Mouse (Mus musculus) CH12.LX (cell line): ENCODE measurements around the gene Asl. TPM values are rescaled to one million over a fixed set of nuclear protein-coding genes. Genes with fewer than 3 reads are reported as not detected.

Source experiments
- DNase-seq: peaks from one replicate; pipeline ENCODE4 v3.0.0-alpha.2; 2013; ENCODE audit errors: extremely low read depth
- H3K27ac ChIP-seq: 2 replicates; pipeline ENCODE4 v1.5.1; 2012; ENCODE audit warnings: low read depth, mild to moderate bottlenecking, control low read depth, moderate library complexity; ENCODE audit not compliant: insufficient read depth
- H3K27me3 ChIP-seq: replicated peaks from 2 replicates; pipeline ENCODE3; 2012; ENCODE audit warnings: inconsistent platforms
- H3K36me3 ChIP-seq, 2 experiments: replicated peaks in 1 of 2; 2 replicates each; pipeline versions ENCODE3 to v1.6.1; 2012; ENCODE audit warnings: inconsistent platforms in 1 of 2, low read length in 1 of 2, mild to moderate bottlenecking in 1 of 2, mixed read lengths in 1 of 2, moderate library complexity in 1 of 2; ENCODE audit not compliant: control insufficient read depth in 1 of 2, insufficient read depth in 1 of 2
- H3K4me1 ChIP-seq, 2 experiments: 2 replicates each; pipeline ENCODE4 v1.6.1; 2012; ENCODE audit warnings: inconsistent platforms in 1 of 2, moderate library complexity in 1 of 2; ENCODE audit not compliant: insufficient read depth in 2 of 2, control insufficient read depth in 1 of 2
- H3K4me2 ChIP-seq: 2 replicates; pipeline ENCODE4 v1.6.1; 2012; ENCODE audit warnings: low read depth, mild to moderate bottlenecking, control low read depth; ENCODE audit not compliant: poor library complexity, insufficient read depth, severe bottlenecking
- H3K4me3 ChIP-seq, 3 experiments: fragments of 150-350 bp in 1 of 3; sonication (generic) in 1 of 3; replicated peaks in 1 of 3; 2 replicates each; pipeline versions ENCODE3 to v1.5.1; 2011 to 2012; ENCODE audit warnings: low read depth in 2 of 3, low read length in 2 of 3, mild to moderate bottlenecking in 2 of 3, moderate library complexity in 2 of 3, control low read depth in 1 of 3, improper control_type of control experiment in 1 of 3, inconsistent platforms in 1 of 3, mixed read lengths in 1 of 3; ENCODE audit not compliant: poor library complexity in 1 of 3
- H3K79me2 ChIP-seq: replicated peaks from 2 replicates; pipeline ENCODE4 v1.6.1; 2012; ENCODE audit warnings: mild to moderate bottlenecking, moderate library complexity; ENCODE audit not compliant: control insufficient read depth, poor library complexity, insufficient read depth, severe bottlenecking; ENCODE audit errors: extremely low read depth
- H3K9ac ChIP-seq: 2 replicates; pipeline ENCODE4 v1.6.1; 2012; ENCODE audit warnings: low read depth, mild to moderate bottlenecking, control low read depth, moderate library complexity; ENCODE audit not compliant: insufficient read depth
- H3K9me3 ChIP-seq: replicated peaks from 2 replicates; pipeline ENCODE3; 2012; ENCODE audit warnings: low read length, inconsistent platforms, mixed read lengths
- BHLHE40 ChIP-seq: IDR thresholded peaks from 2 replicates; pipeline ENCODE4 v1.6.1; 2011; ENCODE audit warnings: mild to moderate bottlenecking, low read depth, low read length, improper control_type of control experiment
- CHD1 ChIP-seq: IDR thresholded peaks from 2 replicates; pipeline ENCODE4 v1.6.1; 2012; ENCODE audit warnings: low read depth, low read length, improper control_type of control experiment, inconsistent platforms
- CHD2 ChIP-seq: IDR thresholded peaks from 2 replicates; pipeline ENCODE4 v1.6.1; 2011; ENCODE audit warnings: low read length, improper control_type of control experiment
- CTCF ChIP-seq, 2 experiments: IDR thresholded peaks in 1 of 2; conservative IDR thresholded peaks in 1 of 2; 2 replicates each; pipeline ENCODE4 v1.5.1; 2011 to 2012; ENCODE audit warnings: low read depth in 2 of 2, low read length in 2 of 2, improper control_type of control experiment in 1 of 2, inconsistent platforms in 1 of 2, mild to moderate bottlenecking in 1 of 2, moderate library complexity in 1 of 2
- E2F4 ChIP-seq: IDR thresholded peaks from 2 replicates; pipeline ENCODE4 v1.6.1; 2011; ENCODE audit warnings: low read depth, low read length, improper control_type of control experiment; ENCODE audit not compliant: insufficient replicate concordance
- ELF1 ChIP-seq: IDR thresholded peaks from 2 replicates; pipeline ENCODE4 v1.6.1; 2014; ENCODE audit warnings: low read depth, mild to moderate bottlenecking, inconsistent platforms, low read length, improper control_type of control experiment
- EP300 ChIP-seq: IDR thresholded peaks from 2 replicates; pipeline ENCODE4 v1.6.1; 2011; ENCODE audit warnings: low read length, improper control_type of control experiment
- ETS1 ChIP-seq: conservative IDR thresholded peaks from 2 replicates; pipeline ENCODE4 v1.6.1; 2012; ENCODE audit warnings: low read depth, mild to moderate bottlenecking, inconsistent platforms, low read length, improper control_type of control experiment, moderate library complexity
- GABPA ChIP-seq: IDR thresholded peaks from 2 replicates; pipeline ENCODE4 v1.6.1; 2012; ENCODE audit warnings: low read depth, low read length, improper control_type of control experiment, inconsistent platforms; ENCODE audit not compliant: insufficient replicate concordance
- HCFC1 ChIP-seq: IDR thresholded peaks from 2 replicates; pipeline ENCODE4 v1.6.1; 2012; ENCODE audit warnings: low read depth, mild to moderate bottlenecking, inconsistent platforms, low read length, improper control_type of control experiment
- IRF4 ChIP-seq: IDR thresholded peaks from 2 replicates; pipeline ENCODE4 v1.6.1; 2014; ENCODE audit warnings: low read depth, mild to moderate bottlenecking, inconsistent platforms, low read length, improper control_type of control experiment
- JUN ChIP-seq: IDR thresholded peaks from 2 replicates; pipeline ENCODE4 v1.6.1; 2011; ENCODE audit warnings: low read depth, mild to moderate bottlenecking, low read length, improper control_type of control experiment, moderate library complexity; ENCODE audit not compliant: insufficient read depth
- JUND ChIP-seq: conservative IDR thresholded peaks from 2 replicates; pipeline ENCODE4 v1.6.1; 2011; ENCODE audit warnings: low read depth, low read length, improper control_type of control experiment
- KAT2A ChIP-seq: IDR thresholded peaks from 2 replicates; pipeline ENCODE4 v1.6.1; 2012; ENCODE audit warnings: low read length, improper control_type of control experiment, inconsistent platforms; ENCODE audit not compliant: insufficient replicate concordance
- MAFK ChIP-seq: IDR thresholded peaks from 2 replicates; pipeline ENCODE4 v1.6.1; 2011; ENCODE audit warnings: low read length, improper control_type of control experiment; ENCODE audit not compliant: insufficient replicate concordance
- MAX ChIP-seq: IDR thresholded peaks from 2 replicates; pipeline ENCODE4 v1.6.1; 2011; ENCODE audit warnings: low read length, improper control_type of control experiment
- MAZ ChIP-seq: IDR thresholded peaks from 2 replicates; pipeline ENCODE4 v1.6.1; 2012; ENCODE audit warnings: low read depth, mild to moderate bottlenecking, inconsistent platforms, low read length, improper control_type of control experiment, moderate library complexity
- MEF2A ChIP-seq: IDR thresholded peaks from 2 replicates; pipeline ENCODE4 v1.6.1; 2014; ENCODE audit warnings: low read depth, mild to moderate bottlenecking, inconsistent platforms, low read length, improper control_type of control experiment, borderline replicate concordance
- MXI1 ChIP-seq: IDR thresholded peaks from 2 replicates; pipeline ENCODE4 v1.6.1; 2011; ENCODE audit warnings: mild to moderate bottlenecking, low read depth, low read length, improper control_type of control experiment
- MYC ChIP-seq: IDR thresholded peaks from 2 replicates; pipeline ENCODE4 v1.6.1; 2011; ENCODE audit warnings: low read depth, mild to moderate bottlenecking, improper control_type of control experiment, low read length
- NELFE ChIP-seq: IDR thresholded peaks from 2 replicates; pipeline ENCODE4 v1.6.1; 2011; ENCODE audit warnings: low read depth, low read length, improper control_type of control experiment
- NRF1 ChIP-seq: IDR thresholded peaks from 2 replicates; pipeline ENCODE4 v1.6.1; 2014; ENCODE audit warnings: low read depth, mild to moderate bottlenecking, inconsistent platforms, low read length, improper control_type of control experiment, moderate library complexity
- PAX5 ChIP-seq: IDR thresholded peaks from 2 replicates; pipeline ENCODE4 v1.6.1; 2012; ENCODE audit warnings: low read length, inconsistent platforms, mixed read lengths
- POLR2A ChIP-seq: IDR thresholded peaks from 2 replicates; pipeline ENCODE4 v1.6.1; 2011; ENCODE audit warnings: low read depth, mild to moderate bottlenecking, improper control_type of control experiment, low read length
- POLR2AphosphoS2 ChIP-seq: IDR thresholded peaks from 2 replicates; pipeline ENCODE4 v1.6.1; 2011; ENCODE audit warnings: low read depth, low read length, improper control_type of control experiment
- RAD21 ChIP-seq: IDR thresholded peaks from 2 replicates; pipeline ENCODE4 v1.6.1; 2011; ENCODE audit warnings: low read depth, mild to moderate bottlenecking, low read length, improper control_type of control experiment, moderate library complexity
- RCOR1 ChIP-seq: conservative IDR thresholded peaks from 2 replicates; pipeline ENCODE4 v1.6.1; 2012; ENCODE audit warnings: low read depth, mild to moderate bottlenecking, inconsistent platforms, low read length, improper control_type of control experiment
- SIN3A ChIP-seq: IDR thresholded peaks from 2 replicates; pipeline ENCODE4 v1.6.1; 2012; ENCODE audit warnings: low read length, improper control_type of control experiment, inconsistent platforms
- SMC3 ChIP-seq: IDR thresholded peaks from 2 replicates; pipeline ENCODE4 v1.6.1; 2011; ENCODE audit warnings: low read depth, low read length, improper control_type of control experiment
- TBP ChIP-seq: conservative IDR thresholded peaks from 2 replicates; pipeline ENCODE4 v1.6.1; 2011; ENCODE audit warnings: low read depth, low read length, improper control_type of control experiment
- TCF12 ChIP-seq: IDR thresholded peaks from 2 replicates; pipeline ENCODE4 v1.6.1; 2014; ENCODE audit warnings: low read depth, mild to moderate bottlenecking, inconsistent platforms, low read length, improper control_type of control experiment
- UBTF ChIP-seq: IDR thresholded peaks from 2 replicates; pipeline ENCODE4 v1.6.1; 2012; ENCODE audit warnings: low read depth, mild to moderate bottlenecking, inconsistent platforms, low read length, improper control_type of control experiment, moderate library complexity
- USF1 ChIP-seq: IDR thresholded peaks from 2 replicates; pipeline ENCODE4 v1.6.1; 2014; ENCODE audit warnings: low read depth, mild to moderate bottlenecking, inconsistent platforms, low read length, improper control_type of control experiment
- USF2 ChIP-seq: conservative IDR thresholded peaks from 2 replicates; pipeline ENCODE4 v1.6.1; 2011; ENCODE audit warnings: low read depth, low read length, improper control_type of control experiment
- ZC3H11A ChIP-seq: IDR thresholded peaks from 2 replicates; pipeline ENCODE4 v1.6.1; 2012; ENCODE audit warnings: low read depth, mild to moderate bottlenecking, inconsistent platforms, low read length, improper control_type of control experiment
- ZKSCAN1 ChIP-seq: IDR thresholded peaks from 2 replicates; pipeline ENCODE4 v1.6.1; 2012; ENCODE audit warnings: low read depth, inconsistent platforms, low read length, improper control_type of control experiment, borderline replicate concordance
- ZMIZ1 ChIP-seq: IDR thresholded peaks from 2 replicates; pipeline ENCODE4 v1.6.1; 2012; ENCODE audit warnings: low read depth, mild to moderate bottlenecking, inconsistent platforms, low read length, improper control_type of control experiment
- ZNF384 ChIP-seq: IDR thresholded peaks from 2 replicates; pipeline ENCODE4 v1.6.1; 2012; ENCODE audit warnings: low read depth, low read length, improper control_type of control experiment, inconsistent platforms
- dilution Hi-C: fragments of 300-500 bp; cut with MboI; formaldehyde crosslinking; loops from 2 replicates; pipeline ENCODE4 v1.14.3; 2020; ENCODE audit warnings: low sequenced_read_pairs; ENCODE audit not compliant: extremely low pct_unique_long_range_greater_than_20kb, extremely low pct_ligation_motif_present
- in situ Hi-C: fragments of 300-500 bp; cut with MboI; formaldehyde crosslinking; loops from 3 replicates; pipeline ENCODE4 v1.14.3; 2019; ENCODE audit warnings: low sequenced_read_pairs, low pct_ligation_motif_present, low pct_unique_long_range_greater_than_20kb, mixed read lengths
- polyA plus RNA-seq: library from polyadenylated mRNA; unstranded; fragments of >175 nt; gene quantifications from 2 replicates; pipeline ENCODE4 v1.2.1, GENCODE M21; 2012; ENCODE audit warnings: low read depth; ENCODE audit not compliant: insufficient read length
- total RNA-seq, 2 experiments: library from RNA; depleted of rRNA; stranded (reverse); fragments of 300-350 nt in 1 of 2; fragments of >200 nt in 1 of 2; gene quantifications; 2 replicates each; pipeline ENCODE4 v1.2.3; 2012 to 2014

The Asl gene
- total and polyA plus RNA-seq, 3 experiments: 44.8 to 70.4 (median 61.0) TPM

GRCm38 (mm10) chr5:130001356-130001987 lies 27.6 kb downstream of the Asl start:
- DNase-seq: peak; percentile 79

DNA sequence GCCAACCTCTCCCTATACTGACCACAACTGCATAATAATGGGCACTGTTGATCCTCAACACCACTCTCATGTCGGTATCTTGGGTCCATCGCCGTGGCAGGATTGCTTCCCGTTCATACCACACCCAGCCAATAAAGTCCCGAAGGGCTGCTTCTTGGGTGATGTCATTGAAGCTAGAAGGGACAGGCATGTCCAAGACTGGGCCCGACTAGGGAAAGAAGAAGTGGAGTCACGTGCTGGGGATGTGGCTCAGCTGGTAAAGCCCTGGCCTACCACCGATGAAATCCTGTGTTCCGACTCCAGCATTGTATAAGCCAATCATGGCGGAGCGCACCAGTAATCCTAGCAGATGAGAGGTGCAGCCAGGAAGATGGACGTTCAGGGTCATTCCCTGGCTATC lies 28.3 kb downstream of the Asl start:
- H3K4me1 ChIP-seq: peaks cover 12 to 51% of the 10 kb centered on the region in 2 experiments
- dilution Hi-C loops (no loop called here), in situ Hi-C loops (no loop called here)
- H3K27ac ChIP-seq: peak overlapping the region; percentile 75
- peaks cover 15% of the 10 kb centered on the region for H3K79me2 ChIP-seq
- DNase-seq: peak; percentile 54
- peak overlapping the region; percentile 46; the same call in 1 of the 2 replicates for H3K9ac ChIP-seq
- H3K4me3 ChIP-seq: peak overlapping the region; percentile 13 to 86 (median 79)
- H3K27me3 ChIP-seq: no peaks in the 10 kb centered on the region
- peak overlapping the region; percentile 93 for H3K4me2 ChIP-seq
- peaks cover 11% of the 10 kb centered on the region for H3K9me3 ChIP-seq
- H3K36me3 ChIP-seq: peaks cover 31 to 53% of the 10 kb centered on the region in 2 experiments
- TF ChIP-seq RAD21: no peak
- no peak for TF ChIP-seq ZNF384
- no peak for TF ChIP-seq SIN3A
- TF ChIP-seq CHD1: no peak
- no peak for TF ChIP-seq TCF12
- no peak for TF ChIP-seq NRF1
- TF ChIP-seq POLR2AphosphoS2: no peak
- TF ChIP-seq PAX5: no peak
- TF ChIP-seq UBTF: no peak
- no peak for TF ChIP-seq ZMIZ1
- TF ChIP-seq ZC3H11A: no peak
- 0 out of 2 replicates have a peak, but pooled peaks have one; percentile 25 for TF ChIP-seq MEF2A
- TF ChIP-seq ELF1: no peak; the same call in 1 of the 2 replicates
- TF ChIP-seq USF2: peak; percentile 54
- peak; percentile 72 for TF ChIP-seq USF1
- no peak for TF ChIP-seq POLR2A

More at GRCm38 (mm10) chr5:130001356-130001987, 27.6 kb downstream of the Asl start:
- Histone ChIP-seq H3K9me3 (peaks cover 14% of the 10 kb centered on the region), H3K36me3 (peaks cover 24 to 45% of the 10 kb centered on the region in 2 experiments), H3K9ac (peak overlapping the region; percentile 46), H3K4me3 (peak overlapping the region; percentile 79 to 86 (median 83)), H3K4me1 (peaks cover 12 to 49% of the 10 kb centered on the region in 2 experiments), H3K4me2 (peak overlapping the region; percentile 93), H3K79me2 (peaks cover 15% of the 10 kb centered on the region), H3K27ac (peak overlapping the region; percentile 75), H3K27me3 (no peaks in the 10 kb centered on the region)
- dilution Hi-C loops (no loop called here), in situ Hi-C loops (no loop called here)
- TF ChIP-seq SIN3A: peak; percentile 97
- TF ChIP-seq CHD2: peak; percentile 32; the same call in 1 of the 2 replicates
- TF ChIP-seq ELF1: peak; percentile 74
- TF ChIP-seq POLR2A: peak; percentile 60; the same call in 1 of the 2 replicates
- TF ChIP-seq TBP: 0 out of 2 replicates have a peak, but pooled peaks have one; percentile 50
- TF ChIP-seq MEF2A: peak; percentile 79; the same call in 1 of the 2 replicates
- no peak for TF ChIP-seq PAX5
- TF ChIP-seq CHD1: 0 out of 2 replicates have a peak, but pooled peaks have one; percentile 59
- peak; percentile 79 for TF ChIP-seq RCOR1
- TF ChIP-seq MAX: peak; percentile 84
- no peak for TF ChIP-seq KAT2A
- 0 out of 2 replicates have a peak, but pooled peaks have one; percentile 9 for TF ChIP-seq MAFK
- TF ChIP-seq ZNF384: no peak
- TF ChIP-seq JUND: no peak
- TF ChIP-seq MXI1: peak; percentile 93
- no peak for TF ChIP-seq CTCF (conservative IDR thresholded peaks at IDR 0.05 in 1 of 2, IDR thresholded peaks at IDR 0.05 in 1 of 2; ENCODE audit: low read depth in 2 of 2, low read length in 2 of 2)
- no peak for TF ChIP-seq USF2
- TF ChIP-seq SMC3: no peak
- peak; percentile 84 for TF ChIP-seq BHLHE40
- TF ChIP-seq GABPA: no peak
- TF ChIP-seq IRF4: peak; percentile 88
- TF ChIP-seq POLR2AphosphoS2: peak; percentile 21; the same call in 1 of the 2 replicates
- no peak for TF ChIP-seq RAD21
- peak; percentile 94 for TF ChIP-seq MYC
- no peak for TF ChIP-seq UBTF
- peak; percentile 30; the same call in 1 of the 2 replicates for TF ChIP-seq NRF1
- TF ChIP-seq EP300: peak; percentile 83
- no peak for TF ChIP-seq USF1
- no peak for TF ChIP-seq ZC3H11A
- no peak for TF ChIP-seq ZKSCAN1
- TF ChIP-seq NELFE: no peak
- TF ChIP-seq ZMIZ1: no peak
- TF ChIP-seq TCF12: peak; percentile 91
- no peak for TF ChIP-seq HCFC1
- TF ChIP-seq ETS1: peak; percentile 67
- no peak for TF ChIP-seq JUN
- no peak for TF ChIP-seq E2F4
- 0 out of 2 replicates have a peak, but pooled peaks have one; percentile 51 for TF ChIP-seq MAZ
